In genomic region chr2:73066307-73067167, GRCm38 (mm10) we compare ENCODE assay signal across 8 mouse cellular contexts.
DNase-seq lines count a peak whose midpoint lies in the region; ATAC-seq lines count a peak whose summit lies in the region.

No protein-coding gene starts in this region.

- H3K4me3 ChIP-seq in hindbrain, embryonic 16.5 days (ENCODE audit: low read length): no peak overlapping the region
- H3K4me3 ChIP-seq in liver, embryonic 12.5 days: no peak overlapping the region

- intact Hi-C loops in heart, postnatal 25 days (cut with DNase I): loop anchor here (2.0 kb wide), 1 partner anchor 550 kb away; no protein-coding TSS in a partner anchor
- intact Hi-C loops in left cerebral cortex, postnatal 14 days (cut with DNase I): no loop called here

- no peak overlapping the region for H3K27ac ChIP-seq in hindbrain, embryonic 16.5 days (ENCODE audit: low read depth, low read length)
- no peak overlapping the region for H3K27ac ChIP-seq in liver, embryonic 12.5 days

- WGBS in hindbrain, embryonic 16.5 days: 39% methylated on average over 20 of the region's 20 CpGs
- WGBS in liver, embryonic 12.5 days (ENCODE audit: insufficient replicate concordance): 13% methylated on average over 20 of the region's 20 CpGs

- H3K4me1 ChIP-seq in hindbrain, embryonic 16.5 days (ENCODE audit: control insufficient read depth, insufficient read depth, low read depth, low read length): no peaks in the 10 kb centered on the region
- peaks cover 16% of the 10 kb centered on the region for H3K4me1 ChIP-seq in liver, embryonic 12.5 days

- peak; percentile 56 to 66 for DNase-seq in heart, adult 18-20 months
- DNase-seq in heart, postnatal 25 days (ENCODE audit: low spot score): no peak
- peak; percentile 49 for DNase-seq in embryo, embryonic 9.5 days (ENCODE audit: extremely low spot score)
- DNase-seq in right cerebral cortex, postnatal 4 days: no peak
- no peak for DNase-seq in urinary bladder, postnatal 25 days (ENCODE audit: low spot score)
- no peak for DNase-seq in left cerebral cortex, postnatal 14 days (ENCODE audit: low spot score in 2 of 2)

- no peak for ATAC-seq in hindbrain, embryonic 16.5 days
- ATAC-seq in liver, embryonic 12.5 days: peak; percentile 57; the same call in 1 of the 2 replicates

- H3K9ac ChIP-seq in hindbrain, embryonic 16.5 days (ENCODE audit: low read depth, low read length): no peak overlapping the region
- no peak overlapping the region; the same call in 1 of the 2 replicates for H3K9ac ChIP-seq in liver, embryonic 12.5 days

- no peaks in the 10 kb centered on the region for H3K9me3 ChIP-seq in hindbrain, embryonic 16.5 days (ENCODE audit: control insufficient read depth, low read length)
- H3K9me3 ChIP-seq in liver, embryonic 12.5 days (replicated peaks): no peaks in the 10 kb centered on the region

- no peaks in the 10 kb centered on the region for H3K36me3 ChIP-seq in hindbrain, embryonic 16.5 days (ENCODE audit: control insufficient read depth, insufficient read depth, low read length)
- no peaks in the 10 kb centered on the region for H3K36me3 ChIP-seq in liver, embryonic 12.5 days

- H3K27me3 ChIP-seq in hindbrain, embryonic 16.5 days (replicated peaks; ENCODE audit: control insufficient read depth, insufficient read depth, low read length): no peaks in the 10 kb centered on the region
- peaks cover 35% of the 10 kb centered on the region for H3K27me3 ChIP-seq in liver, embryonic 12.5 days (replicated peaks)

- 0 out of 2 replicates have a peak overlapping the region, but pooled peaks have one; percentile 1 for H3K4me2 ChIP-seq in hindbrain, embryonic 16.5 days (ENCODE audit: low read length)
- H3K4me2 ChIP-seq in liver, embryonic 12.5 days: peak overlapping the region; percentile 43

Comparison
In these comparisons a context has a peak if more than half of its experiments do, and no peak if none do; other contexts are left out.
1. DNase-seq: peak in heart, adult 18-20 months (2 of 2) and embryo, embryonic 9.5 days (single experiment); none in heart, postnatal 25 days (single experiment), right cerebral cortex, postnatal 4 days (single experiment), urinary bladder, postnatal 25 days (single experiment) and left cerebral cortex, postnatal 14 days (0 of 2).